Mouse (Mus musculus): ENCODE measurements around the gene Rarg. TPM values are rescaled to one million over a fixed set of nuclear protein-coding genes. Genes with fewer than 3 reads are reported as not detected.

Rarg gene
- total RNA-seq, 2 experiments from 2014 or later = 30.8 to 34.6 TPM

Other genes with a start within 250 kb of the Rarg start
- gene Krt18, start 229.3 kb downstream of the Rarg start, total RNA-seq (2015) = 0.22 and 0.23 TPM in 2 replicates
- gene Krt18, start 229.3 kb downstream of the Rarg start, total RNA-seq (2017) = 0.89 and 1.7 TPM in 2 replicates
- 78.2 and 82.3 TPM in 2 replicates for gene Eif4b, start 183.7 kb downstream of the Rarg start, total RNA-seq (2015)
- gene Eif4b, start 183.7 kb downstream of the Rarg start, total RNA-seq (2017) = 199 and 204 TPM in 2 replicates
- gene Tns2, start 157.1 kb downstream of the Rarg start, total RNA-seq (2015) = 0.32 and 1.9 TPM in 2 replicates
- 0.07 TPM in 1 of 2 replicates, not detected in the other for gene Tns2, start 157.1 kb downstream of the Rarg start, total RNA-seq (2017)
- gene Spryd3, start 121.3 kb downstream of the Rarg start, total RNA-seq (2015) = 6.1 and 7.5 TPM in 2 replicates
- 20.6 and 22.6 TPM in 2 replicates for gene Spryd3, start 121.3 kb downstream of the Rarg start, total RNA-seq (2017)
- 1.3 TPM in 1 of 2 replicates, not detected in the other for gene Igfbp6, start 113.2 kb downstream of the Rarg start, total RNA-seq (2015)
- gene Igfbp6, start 113.2 kb downstream of the Rarg start, total RNA-seq (2017) = not detected in 2 replicates
- gene Soat2, start 107.0 kb downstream of the Rarg start, total RNA-seq (2015) = 0.78 and 0.82 TPM in 2 replicates
- 0.89 and 1.1 TPM in 2 replicates for gene Soat2, start 107.0 kb downstream of the Rarg start, total RNA-seq (2017)
- gene Zfp740, start 54.3 kb downstream of the Rarg start, total RNA-seq (2015) = 27.7 and 38.0 TPM in 2 replicates
- 39.9 and 48.4 TPM in 2 replicates for gene Zfp740, start 54.3 kb downstream of the Rarg start, total RNA-seq (2017)
- 5.6 and 9.3 TPM in 2 replicates for gene Csad, start 52.8 kb downstream of the Rarg start, total RNA-seq (2015)
- 8.6 and 15.4 TPM in 2 replicates for gene Csad, start 52.8 kb downstream of the Rarg start, total RNA-seq (2017)
- gene Itgb7, start 25.6 kb downstream of the Rarg start, total RNA-seq (2015) = 638 and 660 TPM in 2 replicates
- gene Itgb7, start 25.6 kb downstream of the Rarg start, total RNA-seq (2017) = 1,192 and 1,305 TPM in 2 replicates
- gene Gm9918, start 13.0 kb upstream of the Rarg start, total RNA-seq (2015) = not detected in 2 replicates
- gene Gm9918, start 13.0 kb upstream of the Rarg start, total RNA-seq (2017) = not detected in 2 replicates
- gene Mfsd5, start 21.9 kb upstream of the Rarg start, total RNA-seq (2015) = 49.8 and 64.3 TPM in 2 replicates
- 34.8 and 35.1 TPM in 2 replicates for gene Mfsd5, start 21.9 kb upstream of the Rarg start, total RNA-seq (2017)
- gene Espl1, start 38.7 kb upstream of the Rarg start, total RNA-seq (2015) = 26.3 and 37.4 TPM in 2 replicates
- gene Espl1, start 38.7 kb upstream of the Rarg start, total RNA-seq (2017) = 15.2 and 30.9 TPM in 2 replicates
- gene Pfdn5, start 68.6 kb upstream of the Rarg start, total RNA-seq (2015) = 385 and 398 TPM in 2 replicates
- gene Pfdn5, start 68.6 kb upstream of the Rarg start, total RNA-seq (2017) = 347 and 441 TPM in 2 replicates
- 28.4 and 28.6 TPM in 2 replicates for gene Myg1, start 74.2 kb upstream of the Rarg start, total RNA-seq (2015)
- 47.8 and 52.2 TPM in 2 replicates for gene Myg1, start 74.2 kb upstream of the Rarg start, total RNA-seq (2017)
- gene Aaas, start 93.3 kb upstream of the Rarg start, total RNA-seq (2015) = 67.5 and 75.2 TPM in 2 replicates
- 64.3 and 100 TPM in 2 replicates for gene Aaas, start 93.3 kb upstream of the Rarg start, total RNA-seq (2017)
- not detected in 2 replicates for gene Sp7, start 109.7 kb upstream of the Rarg start, total RNA-seq (2015)
- not detected in 2 replicates for gene Sp7, start 109.7 kb upstream of the Rarg start, total RNA-seq (2017)
- gene Sp1, start 148.6 kb upstream of the Rarg start, total RNA-seq (2015) = 68.3 and 71.8 TPM in 2 replicates
- 64.1 and 72.2 TPM in 2 replicates for gene Sp1, start 148.6 kb upstream of the Rarg start, total RNA-seq (2017)
- gene Amhr2, start 187.8 kb upstream of the Rarg start, total RNA-seq (2015) = not detected in 2 replicates
- not detected in 2 replicates for gene Amhr2, start 187.8 kb upstream of the Rarg start, total RNA-seq (2017)
- gene Prr13, start 201.5 kb upstream of the Rarg start, total RNA-seq (2015) = 306 and 344 TPM in 2 replicates
- gene Prr13, start 201.5 kb upstream of the Rarg start, total RNA-seq (2017) = 197 and 215 TPM in 2 replicates
- gene Pcbp2, start 213.0 kb upstream of the Rarg start, total RNA-seq (2015) = 705 and 801 TPM in 2 replicates
- 156 and 205 TPM in 2 replicates for gene Pcbp2, start 213.0 kb upstream of the Rarg start, total RNA-seq (2017)
- gene Gm10337, start 246.2 kb upstream of the Rarg start, total RNA-seq (2015) = not detected in 2 replicates
- gene Gm10337, start 246.2 kb upstream of the Rarg start, total RNA-seq (2017) = not detected in 2 replicates